Mouse (Mus musculus): ENCODE results near the gene Txnrd2.

GRCm38 (mm10) chr16:18451486-18452181 lies 25.4 kb downstream of the Txnrd2 start:
- TF ChIP-seq CTCF (IDR thresholded peaks at IDR 0.05; ENCODE audit: low read depth, low read length): no peak
- no peak for TF ChIP-seq EP300 (IDR thresholded peaks at IDR 0.05; ENCODE audit: insufficient read depth, low read depth, low read length)
- no peak for TF ChIP-seq POLR2A (IDR thresholded peaks at IDR 0.05; ENCODE audit: insufficient read depth, low read length)
